Mouse (Mus musculus): ENCODE results near the gene Mycbp.
"Not testable (repeated sequence)": the region's sequence is repeated elsewhere in the genome, so short reads cannot be mapped to it uniquely, and the experiment has no call there.

Mycbp gene

DNA sequence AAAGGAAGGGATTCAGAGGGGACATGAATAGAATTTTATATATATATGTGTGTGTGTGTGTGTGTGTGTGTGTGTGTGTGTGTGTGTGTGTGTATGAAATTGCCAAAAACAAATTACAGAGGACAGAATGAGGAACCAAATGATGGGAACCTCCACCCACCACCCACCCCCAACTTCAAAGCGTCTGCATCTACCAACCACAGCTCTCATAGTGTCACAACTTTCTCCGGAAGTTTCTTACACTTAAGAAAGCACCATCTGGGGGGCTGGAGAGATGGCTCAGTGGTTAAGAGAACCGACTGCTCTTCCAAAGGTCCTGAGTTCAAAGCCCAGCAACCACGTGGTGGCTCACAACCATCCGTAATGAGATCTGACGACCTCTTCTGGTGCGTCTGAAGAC is 36.2 kb downstream of the Mycbp start:
- not testable (repeated sequence) for DNase-seq (ENCODE audit: low spot score)

DNA sequence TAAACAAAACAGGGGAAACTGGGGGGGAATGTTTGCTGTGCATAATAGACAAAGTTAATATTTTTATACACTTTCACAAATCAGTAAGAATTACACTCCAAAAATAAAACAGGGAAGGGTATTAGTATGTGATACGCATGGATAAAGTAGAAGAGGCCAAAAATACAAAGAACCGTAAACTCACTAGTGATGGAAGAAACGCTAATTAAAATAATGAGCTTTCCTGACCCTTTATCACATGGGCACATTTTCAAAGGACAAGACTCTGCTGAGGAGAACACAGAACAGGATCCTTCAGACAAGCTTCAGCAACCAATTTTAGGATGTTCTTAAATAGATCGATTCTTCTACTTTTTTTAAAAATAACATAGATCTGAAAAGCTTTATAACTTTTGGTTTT is 42.1 kb downstream of the Mycbp start:
- no peak for DNase-seq (ENCODE audit: low spot score)

DNA sequence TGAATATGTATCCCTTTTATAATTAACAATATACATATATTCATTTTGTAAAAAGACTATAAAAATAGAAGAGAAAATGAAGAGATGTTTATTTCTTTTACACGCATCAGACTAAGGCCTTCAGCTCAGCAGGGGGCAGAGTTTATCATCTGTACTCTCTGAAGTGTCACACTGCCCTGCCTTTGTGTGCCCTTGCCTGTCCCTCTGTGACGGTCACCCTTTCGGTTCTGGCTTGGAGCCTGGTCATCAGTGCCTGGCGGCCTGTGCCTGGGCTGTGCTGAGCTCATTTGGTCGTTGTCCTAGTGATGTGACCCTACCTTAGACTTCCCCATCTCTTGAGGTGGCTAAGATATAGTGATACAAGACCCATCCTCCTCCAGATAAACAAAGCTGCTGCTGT is 42.5 kb downstream of the Mycbp start:
- DNase-seq (ENCODE audit: low spot score), result no peak

DNA sequence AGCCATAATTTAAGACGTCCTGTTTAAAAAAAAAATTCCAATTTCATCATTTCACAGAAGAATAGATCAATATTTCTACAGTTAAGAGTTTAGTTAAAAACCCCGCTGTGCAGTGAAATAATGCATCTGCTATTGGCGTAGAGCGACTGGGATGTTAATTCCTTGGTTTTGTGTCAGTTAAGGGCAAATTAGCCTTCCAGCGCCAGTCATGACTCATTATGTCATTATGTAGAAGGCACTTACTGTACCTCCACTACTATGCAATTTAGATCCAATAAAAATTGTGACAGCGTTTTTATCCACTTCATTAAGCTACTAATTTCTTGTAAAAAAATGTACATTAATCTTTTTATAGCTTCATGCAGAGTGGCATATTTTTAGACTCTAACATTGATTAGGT is 44.3 kb downstream of the Mycbp start:
- no peak for DNase-seq (ENCODE audit: low spot score)

DNA sequence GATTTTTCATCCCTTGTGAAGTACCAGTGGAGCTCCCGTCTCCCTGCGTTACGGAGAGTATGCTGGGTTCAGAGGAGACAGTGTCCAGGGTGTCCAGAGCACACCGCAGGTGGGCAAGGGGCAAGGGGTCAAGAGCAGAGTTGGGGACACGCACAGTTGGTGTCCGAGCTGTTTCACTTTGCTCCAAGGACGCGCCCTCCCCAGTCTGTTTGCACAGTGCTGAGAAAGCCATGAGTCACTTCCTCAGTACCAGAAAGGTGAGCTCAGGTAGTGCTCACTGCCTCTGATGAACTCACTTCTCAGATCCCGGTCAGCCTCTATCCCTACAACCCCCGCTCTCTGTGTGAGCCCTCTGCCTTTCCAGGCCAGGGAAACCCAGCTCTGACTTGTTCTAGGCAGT is 45.0 kb downstream of the Mycbp start:
- DNase-seq (ENCODE audit: low spot score), result peak; percentile 28

DNA sequence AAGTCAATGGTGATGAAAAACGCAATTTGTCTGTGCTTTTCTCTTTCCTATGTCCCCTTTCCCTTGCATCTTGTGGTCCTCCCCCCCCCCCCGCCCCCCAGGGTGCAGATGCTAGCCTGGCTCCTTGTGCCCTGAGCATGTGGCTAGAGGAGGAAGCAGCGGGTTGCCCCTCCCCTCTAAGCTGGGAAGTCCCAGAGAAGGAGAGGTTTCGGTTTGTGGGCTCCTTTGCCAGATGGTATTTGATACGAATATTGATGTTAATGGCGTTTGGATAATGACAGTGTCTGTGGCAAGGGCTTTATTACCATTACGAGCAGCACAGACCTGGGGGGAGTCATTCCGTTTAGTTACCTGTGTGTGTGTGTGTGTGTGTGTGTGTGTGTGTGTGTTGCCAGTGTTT is 47.4 kb downstream of the Mycbp start:
- DNase-seq (ENCODE audit: low spot score), result no peak

DNA sequence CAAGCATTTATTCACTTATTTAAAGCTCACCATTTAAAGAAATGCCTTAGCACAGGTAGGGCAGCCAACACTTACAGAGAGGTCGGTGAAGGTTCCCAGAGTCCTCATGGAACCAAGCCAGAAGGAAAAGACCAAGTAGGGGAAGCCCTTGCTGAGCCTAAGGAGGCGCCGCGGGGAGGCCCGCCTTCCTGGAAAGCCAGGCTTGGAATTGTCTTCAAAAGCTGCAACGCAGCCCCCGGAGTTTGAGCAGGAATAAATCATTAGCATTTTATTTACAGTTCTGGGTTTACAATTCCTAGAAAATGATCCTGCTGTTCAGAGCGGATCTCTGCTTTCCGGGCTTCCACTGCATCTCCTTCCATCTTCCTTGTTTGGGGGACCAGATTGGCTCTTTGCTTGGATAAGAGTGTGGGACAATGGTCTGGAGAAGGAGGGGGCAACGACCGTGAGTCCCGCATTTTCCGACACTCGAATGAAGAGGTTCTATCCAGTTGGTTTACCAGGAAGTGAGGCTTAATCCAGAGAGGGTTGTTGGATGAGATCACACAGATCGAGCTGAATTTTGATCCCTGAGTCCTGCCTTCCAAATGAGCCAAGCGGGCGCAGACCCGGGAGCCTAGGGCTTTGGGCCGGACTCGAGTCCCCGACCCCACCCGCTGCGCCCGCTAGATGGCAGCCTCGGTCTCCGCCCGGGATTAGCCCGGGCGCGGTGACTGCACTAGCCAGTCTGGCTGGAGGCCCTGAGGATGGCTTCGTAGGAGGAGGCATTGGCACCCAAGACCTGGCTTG is 52.3 kb downstream of the Mycbp start:
- DNase-seq (ENCODE audit: low spot score), result peak; percentile 81

DNA sequence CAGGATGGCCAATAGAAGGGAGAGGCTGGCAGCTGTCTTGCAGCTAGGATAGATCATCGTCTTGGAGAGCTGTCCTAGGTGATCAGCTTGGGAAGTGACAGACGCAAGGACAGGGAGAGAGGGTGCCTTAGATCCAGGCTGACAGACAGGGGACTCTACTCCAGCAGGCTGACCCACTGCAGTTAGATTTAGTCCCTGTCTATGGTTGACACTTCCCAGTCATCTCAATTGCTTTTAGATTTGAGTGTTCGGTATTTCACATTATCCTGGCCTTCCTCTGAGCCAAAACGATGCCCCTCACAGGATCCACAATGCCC is 52.8 kb downstream of the Mycbp start:
- no peak for DNase-seq (ENCODE audit: low spot score)

DNA sequence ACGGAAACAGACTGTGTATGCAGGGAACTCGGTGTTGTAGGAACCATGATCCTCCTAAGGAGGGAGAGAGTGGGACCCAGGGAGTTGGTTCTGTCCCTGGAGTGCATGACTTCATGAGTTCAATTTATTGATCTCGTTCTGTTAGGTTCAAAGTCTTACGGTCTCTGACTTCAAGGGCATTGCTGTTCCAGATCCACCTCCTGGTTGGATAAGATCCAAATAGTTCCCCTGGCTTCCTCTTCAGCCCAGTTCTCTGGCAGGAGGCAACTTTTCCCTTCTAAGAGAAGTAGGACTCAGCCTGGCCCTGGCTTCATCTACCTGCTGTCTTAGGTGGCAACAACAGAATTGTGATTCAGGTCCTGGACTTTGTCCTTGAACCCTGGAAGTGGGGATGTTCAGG is 53.3 kb downstream of the Mycbp start:
- DNase-seq (ENCODE audit: low spot score), result no peak

DNA sequence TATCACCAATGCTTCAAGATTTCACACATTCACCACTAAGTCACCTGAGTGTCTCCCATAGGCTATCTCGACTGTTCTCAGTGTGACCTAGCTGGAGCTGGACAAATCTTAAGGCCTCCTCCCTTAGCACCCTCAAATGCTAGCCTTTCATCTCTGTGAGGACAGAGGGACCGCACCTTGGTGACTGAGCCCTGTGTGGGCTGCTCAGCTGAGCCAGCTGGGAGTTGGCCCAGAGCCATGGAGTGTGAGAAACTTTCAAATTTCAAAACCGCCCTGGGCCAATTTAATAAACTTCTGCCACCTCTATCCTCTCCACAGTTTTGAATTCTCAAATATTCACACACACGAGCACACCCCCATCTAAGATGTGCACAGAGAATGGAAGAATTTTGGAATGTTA is 56.3 kb downstream of the Mycbp start:
- no peak for DNase-seq (ENCODE audit: low spot score)

Data from urinary bladder, postnatal 25 days (tissue).